Mouse (Mus musculus) CD8-positive naive resting alpha-beta T cell, adult 2 months (primary cell): ENCODE measurements around the gene Hoxa2.

ENCODE experiments used
- DNase-seq, 2 experiments: peaks; one replicate each; pipeline ENCODE4 v3.0.0; 2022; ENCODE audit warnings: low read depth in 2 of 2, low spot score in 2 of 2

The Hoxa2 gene

GRCm38 (mm10) chr6:52165441-52166370 lies 1.1 kb upstream of the Hoxa2 start:
- DNase-seq: no peak

DNA sequence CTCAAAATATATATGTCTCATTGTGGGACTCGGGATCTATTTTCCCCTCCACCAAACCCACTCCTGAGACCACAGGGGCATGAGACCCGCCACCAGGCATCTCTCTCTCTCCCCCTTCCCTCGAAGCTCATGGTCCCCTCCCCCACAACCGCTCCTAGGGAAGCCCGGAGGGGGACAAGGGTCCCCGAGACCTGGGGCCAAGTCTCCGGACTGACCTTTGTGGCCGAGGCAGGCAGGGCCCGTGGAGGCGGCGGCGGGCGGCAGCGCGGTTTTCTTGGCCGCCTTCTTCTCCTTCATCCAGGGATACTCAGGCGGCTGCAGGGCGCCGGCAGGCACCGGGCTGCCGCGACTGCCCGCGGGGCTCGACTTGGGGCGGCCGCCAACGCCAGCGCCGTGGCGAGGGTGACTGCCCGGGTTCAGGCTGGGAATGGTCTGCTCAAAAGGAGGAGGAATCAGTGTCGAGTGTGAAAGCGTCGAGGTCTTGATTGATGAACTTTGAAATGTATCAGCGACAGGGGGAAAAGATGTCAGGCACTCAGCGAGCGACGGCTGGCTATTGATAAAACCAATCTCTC lies 493 bp downstream of the Hoxa2 start:
- DNase-seq: no peak

DNA sequence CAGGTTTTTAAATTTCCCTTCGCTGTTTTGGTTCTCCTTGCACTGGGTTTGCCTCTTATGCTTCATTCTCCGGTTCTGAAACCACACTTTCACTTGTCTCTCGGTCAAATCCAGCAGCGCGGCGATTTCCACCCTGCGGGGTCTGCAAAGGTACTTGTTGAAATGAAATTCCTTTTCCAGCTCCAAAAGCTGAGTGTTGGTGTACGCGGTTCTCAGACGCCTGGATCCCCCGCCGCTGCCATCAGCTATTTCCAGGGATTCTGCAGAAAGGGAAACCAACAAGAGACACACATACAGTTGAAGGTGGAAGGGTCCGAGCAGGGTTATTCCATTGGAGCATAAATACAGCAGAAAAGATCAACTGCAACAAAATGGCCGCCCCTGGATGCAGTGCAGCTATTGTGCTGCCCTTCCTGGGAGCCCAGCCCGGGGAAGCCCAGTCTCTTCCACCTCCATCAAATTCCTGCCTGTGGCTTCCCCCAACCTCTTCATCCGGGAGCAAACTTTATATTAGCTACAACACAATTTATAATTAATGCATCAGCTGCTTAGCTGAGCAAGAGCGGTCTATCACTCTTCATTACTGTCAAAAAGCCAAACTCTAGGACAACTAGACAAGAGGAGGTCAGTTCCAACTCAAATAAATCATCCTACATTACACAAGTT lies 1.1 kb downstream of the Hoxa2 start:
- no peak for DNase-seq

DNA sequence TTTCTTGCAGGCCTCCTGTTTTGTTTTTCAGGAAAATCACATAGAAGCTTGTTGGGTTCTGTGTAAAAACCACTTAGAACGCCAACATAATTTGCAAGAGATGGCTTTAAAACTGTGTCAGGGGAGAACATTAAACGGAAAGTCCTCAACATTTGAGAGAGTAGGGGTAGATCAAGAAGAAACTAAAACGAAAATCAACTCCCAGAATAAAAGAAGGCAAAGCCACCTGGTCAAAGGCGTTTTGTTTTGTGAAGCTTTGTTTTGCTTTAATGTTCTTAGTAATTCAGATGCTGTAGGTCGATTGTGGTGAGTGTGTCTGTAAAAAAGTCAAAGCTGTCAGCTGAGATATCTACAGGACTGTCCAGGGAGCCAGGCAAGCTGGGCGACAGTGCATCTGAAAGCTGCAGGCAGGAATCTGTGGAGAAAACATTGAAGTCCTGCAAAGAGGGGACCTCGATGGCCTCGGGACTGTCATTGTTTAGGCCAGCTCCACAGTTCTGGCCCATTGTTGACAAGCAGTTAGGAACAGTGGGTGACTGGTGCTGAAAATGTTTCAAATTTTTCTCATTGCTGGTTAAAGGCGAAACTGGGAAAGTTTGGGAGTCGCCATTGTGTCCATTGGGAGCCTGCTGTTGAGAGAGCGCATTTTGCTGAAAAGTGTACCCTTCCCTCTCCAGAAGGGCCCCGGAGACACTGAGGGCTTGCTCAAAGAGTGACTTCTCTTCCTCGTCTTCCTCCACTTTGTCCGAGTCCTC lies 1.8 kb downstream of the Hoxa2 start:
- no peak for DNase-seq

DNA sequence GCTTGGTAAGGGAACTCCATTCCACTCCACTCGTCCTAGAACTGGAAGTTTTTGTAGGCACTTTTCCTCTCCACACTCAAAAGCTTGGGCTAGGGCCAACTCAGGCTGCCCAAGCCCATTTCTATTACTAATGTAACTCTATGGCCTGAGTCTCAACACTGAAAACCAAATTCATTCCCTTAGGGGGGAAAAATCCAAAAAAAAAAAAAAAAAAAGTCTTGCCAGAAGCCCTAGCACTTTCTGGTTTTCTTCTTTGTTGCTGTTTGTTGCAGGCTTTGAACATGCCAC lies 2.6 kb downstream of the Hoxa2 start:
- no peak for DNase-seq

DNA sequence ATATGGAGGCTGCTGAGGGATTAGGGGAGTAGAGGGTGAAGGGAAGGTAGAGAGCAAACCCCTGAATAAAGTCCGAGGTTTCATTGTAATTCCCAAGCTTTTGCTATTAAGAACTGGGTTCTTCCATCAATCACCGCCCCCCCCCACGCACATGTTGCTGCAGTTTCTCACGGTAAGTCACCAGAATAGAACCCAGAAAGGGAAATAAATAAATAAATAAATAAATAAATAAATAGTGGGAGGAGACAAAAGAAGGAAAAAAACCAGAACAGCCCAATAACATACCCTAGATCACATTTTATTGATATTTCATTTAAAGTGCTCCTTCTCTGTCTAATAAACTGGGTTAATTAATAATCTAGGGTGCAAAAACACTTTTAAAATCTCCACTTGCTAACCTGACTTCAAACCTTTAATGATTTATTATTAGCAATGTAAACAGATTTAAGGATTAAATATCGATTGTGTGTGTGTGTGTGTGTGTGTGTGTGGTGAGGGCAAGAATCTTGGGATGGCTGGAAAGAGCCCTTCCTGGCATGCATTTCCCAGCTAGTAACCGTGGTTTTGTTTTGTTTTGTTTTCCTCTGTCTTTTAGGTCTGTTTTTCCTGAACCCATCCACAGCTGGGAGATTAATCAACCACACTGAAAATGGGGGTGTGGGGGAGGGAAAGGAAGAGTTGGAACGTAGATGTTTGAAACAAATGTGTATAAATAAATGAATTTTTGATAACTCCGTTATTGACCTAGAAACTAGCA lies 3.1 kb downstream of the Hoxa2 start:
- no peak for DNase-seq

DNA sequence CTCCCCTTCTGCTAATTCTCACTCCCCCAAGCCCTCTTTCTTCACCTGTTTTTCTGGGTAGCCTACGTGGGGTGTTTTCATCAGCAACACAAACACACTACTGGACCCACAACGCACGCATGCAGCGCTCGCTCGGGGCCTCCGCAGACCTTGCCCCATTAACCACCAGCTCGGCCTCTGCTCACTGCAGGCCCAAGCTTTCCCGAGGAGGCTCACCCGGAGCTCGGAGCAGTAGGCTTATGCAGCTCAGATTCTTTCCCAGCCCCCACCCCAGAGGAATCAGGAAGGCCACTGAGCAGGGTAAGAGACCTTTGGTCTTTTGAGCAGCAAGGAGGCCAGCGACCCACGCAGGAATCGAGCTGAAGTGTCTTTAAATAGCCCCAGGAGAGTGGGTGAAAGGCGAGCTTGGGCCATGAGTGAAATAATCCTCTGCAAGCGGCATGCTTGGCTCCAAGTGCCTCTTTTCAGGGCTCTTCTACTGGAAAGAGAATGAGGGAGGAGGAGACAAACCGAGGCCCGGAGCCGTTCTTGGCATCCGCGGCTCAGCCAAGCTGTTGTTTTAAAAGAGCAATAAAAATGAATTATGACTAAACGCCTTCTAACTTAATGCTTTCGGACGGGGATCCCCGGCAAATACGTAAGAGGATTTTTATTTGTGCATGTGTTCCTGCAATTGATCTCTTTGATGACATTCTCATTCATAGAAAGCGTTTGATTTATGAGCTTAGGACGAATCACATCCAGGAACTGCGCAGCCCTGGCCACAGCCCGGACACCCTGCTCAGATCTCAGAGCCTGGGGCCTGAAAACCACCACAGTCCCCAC lies 3.9 kb downstream of the Hoxa2 start:
- no peak for DNase-seq

- DNase-seq: no peak
Observed at GRCm38 (mm10) chr6:52159979-52160378, 4.7 kb downstream of the Hoxa2 start.

GRCm38 (mm10) chr6:52159164-52159761 lies 5.4 kb downstream of the Hoxa2 start:
- DNase-seq: no peak

GRCm38 (mm10) chr6:52158276-52159051 lies 6.2 kb downstream of the Hoxa2 start, which contains the start of gene Hoxa1:
TSS of gene Hoxa1 (minus strand) at chr6:52158317.
- peak; percentile 14 to 28 for DNase-seq

GRCm38 (mm10) chr6:52157466-52158275 lies 7.0 kb downstream of the Hoxa2 start:
- no peak for DNase-seq

GRCm38 (mm10) chr6:52156551-52157200 lies 8.0 kb downstream of the Hoxa2 start:
- no peak for DNase-seq

- DNase-seq: no peak
Observed at GRCm38 (mm10) chr6:52155471-52155870, 9.2 kb downstream of the Hoxa2 start.

GRCm38 (mm10) chr6:52154044-52154443 lies 10.6 kb downstream of the Hoxa2 start:
- DNase-seq: no peak

DNA sequence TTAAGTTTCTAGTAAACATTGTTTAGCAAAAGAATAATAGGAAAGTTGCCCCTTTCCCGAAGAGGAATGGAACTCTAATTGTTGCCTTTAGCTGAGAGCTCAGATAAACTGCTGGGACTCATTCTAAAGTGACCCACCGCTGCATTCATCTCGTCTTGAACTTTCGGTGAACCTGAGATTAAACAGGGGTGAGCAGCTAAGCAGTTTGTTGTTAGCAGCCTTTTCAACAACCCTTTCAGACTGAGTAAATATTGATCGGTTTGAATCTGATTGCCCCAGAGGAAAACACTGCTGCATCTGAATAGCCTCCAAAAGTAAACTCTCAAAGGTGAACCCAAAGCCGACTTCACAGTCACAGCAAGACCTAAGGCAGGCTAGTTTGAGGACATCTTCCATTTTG lies 11.4 kb downstream of the Hoxa2 start:
- no peak for DNase-seq

- DNase-seq: no peak
Observed at GRCm38 (mm10) chr6:52152226-52153193, 12.1 kb downstream of the Hoxa2 start.
